Mouse (Mus musculus) liver, embryonic 14.5 days (tissue): Measurements from ENCODE around the gene Supt4a. TPM values are rescaled to one million over a fixed set of nuclear protein-coding genes. Genes with fewer than 3 reads are reported as not detected.

Experiments
- ATAC-seq: fragments of 200-750 bp; cut with Nextera tagmentation; 2 replicates; pipeline ENCODE4 v1.8.0; 2017; ENCODE audit warnings: moderate number of reproducible peaks, mild to moderate bottlenecking, moderate library complexity; ENCODE audit not compliant: insufficient read depth
- DNase-seq, 3 experiments: peaks; one replicate each; pipeline ENCODE4 v3.0.0-alpha.2; 2012 to 2013; ENCODE audit warnings: low read depth in 3 of 3, low spot score in 3 of 3
- H3K27ac ChIP-seq: fragments of 300-500 bp; sonication (generic); 2 replicates; pipeline ENCODE4 v1.5.1; 2014; ENCODE audit warnings: moderate library complexity, mild to moderate bottlenecking, control low read depth, inconsistent platforms
- H3K27me3 ChIP-seq: fragments of 300-500 bp; sonication (generic); 2 replicates; pipeline ENCODE4 v1.6.1; 2014; ENCODE audit warnings: mild to moderate bottlenecking, low read length, moderate library complexity; ENCODE audit not compliant: control insufficient read depth, insufficient read depth
- H3K36me3 ChIP-seq: fragments of 300-500 bp; sonication (generic); replicated peaks from 2 replicates; pipeline ENCODE4 v1.6.1; 2014; ENCODE audit warnings: low read depth; ENCODE audit not compliant: control insufficient read depth, insufficient read depth
- H3K4me1 ChIP-seq, 2 experiments: fragments of 200-500 bp in 1 of 2; fragments of 300-500 bp in 1 of 2; sonication (generic) in 1 of 2; replicated peaks; 2 replicates each; pipeline ENCODE4 v1.6.1; 2012 to 2014; ENCODE audit warnings: antibody characterized with exemption in 1 of 2, inconsistent platforms in 1 of 2, low read length in 1 of 2; ENCODE audit not compliant: control insufficient read depth in 2 of 2, insufficient read depth in 2 of 2
- H3K4me2 ChIP-seq: fragments of 300-500 bp; sonication (generic); 2 replicates; pipeline ENCODE4 v1.6.1; 2014; ENCODE audit warnings: low read depth, mild to moderate bottlenecking, control low read depth, moderate library complexity
- H3K4me3 ChIP-seq, 2 experiments: fragments of 200-500 bp in 1 of 2; fragments of 300-500 bp in 1 of 2; sonication (generic) in 1 of 2; 2 replicates each; pipeline ENCODE4 v1.5.1; 2012 to 2014; ENCODE audit warnings: low read depth in 2 of 2, low read length in 2 of 2, mild to moderate bottlenecking in 2 of 2, control low read depth in 1 of 2, inconsistent platforms in 1 of 2, moderate library complexity in 1 of 2; ENCODE audit not compliant: insufficient read depth in 1 of 2
- H3K9ac ChIP-seq: fragments of 300-500 bp; sonication (generic); replicated peaks from 2 replicates; pipeline ENCODE4 v1.6.1; 2014; ENCODE audit warnings: mild to moderate bottlenecking, control low read depth, moderate library complexity
- H3K9me3 ChIP-seq: fragments of 300-500 bp; sonication (generic); 2 replicates; pipeline ENCODE4 v1.6.1; 2016; ENCODE audit warnings: low read length, mixed read lengths; ENCODE audit not compliant: control insufficient read depth
- CTCF ChIP-seq: IDR thresholded peaks from 2 replicates; pipeline ENCODE4 v1.5.1; 2016; ENCODE audit warnings: antibody characterized with exemption, low read depth, control low read depth
- EP300 ChIP-seq: IDR thresholded peaks from 2 replicates; pipeline ENCODE4 v1.6.1; 2016; ENCODE audit warnings: antibody characterized with exemption, low read depth
- WGBS: fragments of 180-500 bp; shearing (Covaris S2); extraction: QIAGEN DNeasy Blood & Tissue Kit; methylation state at CpG from one replicate; pipeline ENCODE4 v1.1.7; 2014; ENCODE audit not compliant: insufficient replicate concordance; 5-methylcytosine and 5-hydroxymethylcytosine counted together
- polyA plus RNA-seq, 2 experiments: library from polyadenylated mRNA; depleted of rRNA in 1 of 2; stranded (reverse) in 1 of 2; unstranded in 1 of 2; fragments of >200 nt; fragmentation: Nextera tagmentation in 1 of 2; extraction: Ambion mirVana in 1 of 2; gene quantifications; 2 replicates each; pipeline versions ENCODE4 v1.2.1 to v1.2.3; 2012 to 2014

Gene Supt4a
- polyA plus RNA-seq, 2 experiments = 111 to 211 TPM

- no peak overlapping the region for H3K4me3 ChIP-seq
- H3K27ac ChIP-seq = peak overlapping the region; percentile 18
- no peak for TF ChIP-seq EP300
- no peak for TF ChIP-seq CTCF
- H3K36me3 ChIP-seq = peaks cover 30% of the 10 kb centered on the region
- peaks cover 38 to 45% of the 10 kb centered on the region in 2 experiments for H3K4me1 ChIP-seq
- no peaks in the 10 kb centered on the region for H3K9me3 ChIP-seq
- 91% methylated on average over 4 of the region's 5 CpGs for WGBS
- DNase-seq = no peak
- no peaks in the 10 kb centered on the region for H3K27me3 ChIP-seq
- no peak for ATAC-seq
- H3K4me2 ChIP-seq = no peak overlapping the region
- H3K9ac ChIP-seq = no peak overlapping the region
Measured at GRCm38 (mm10) chr11:87747312-87747711, 10.0 kb downstream of the Supt4a start.

- WGBS = 84% methylated on average over 7 of the region's 7 CpGs
- Histone ChIP-seq H3K9ac (peak overlapping the region; percentile 93), H3K27me3 (no peaks in the 10 kb centered on the region), H3K4me2 (peak overlapping the region; percentile 93), H3K4me1 (peaks cover 42 to 49% of the 10 kb centered on the region in 2 experiments), H3K9me3 (no peaks in the 10 kb centered on the region), H3K4me3 (peak overlapping the region; percentile 59 to 68; a peak in 3 of 4 replicates), H3K36me3 (peaks cover 26% of the 10 kb centered on the region), H3K27ac (peak overlapping the region; percentile 100)
- no peak for DNase-seq
- no peak for TF ChIP-seq CTCF
- TF ChIP-seq EP300 = no peak
- ATAC-seq = no peak
Measured at GRCm38 (mm10) chr11:87747716-87748115, 10.4 kb downstream of the Supt4a start.

- Histone ChIP-seq H3K4me2 (peak overlapping the region; percentile 93), H3K4me3 (peak overlapping the region; percentile 59 to 68), H3K27ac (peak overlapping the region; percentile 100), H3K9me3 (no peaks in the 10 kb centered on the region), H3K27me3 (no peaks in the 10 kb centered on the region), H3K36me3 (peaks cover 20% of the 10 kb centered on the region), H3K9ac (peak overlapping the region; percentile 93), H3K4me1 (peaks cover 49 to 56% of the 10 kb centered on the region in 2 experiments)
- ATAC-seq = peak; percentile 59
- TF ChIP-seq CTCF (peak; percentile 42), EP300 (no peak)
- WGBS = 10% methylated on average over 19 of the region's 19 CpGs
- DNase-seq = peak in 2 of 3 experiments; percentile 80 to 86
Measured at GRCm38 (mm10) chr11:87748132-87749119, 11.1 kb downstream of the Supt4a start.

- Histone ChIP-seq H3K4me2 (peak overlapping the region; percentile 93), H3K36me3 (peaks cover 10% of the 10 kb centered on the region), H3K4me3 (peak overlapping the region; percentile 59 to 68), H3K9ac (peak overlapping the region; percentile 93), H3K27ac (peak overlapping the region; percentile 100), H3K27me3 (no peaks in the 10 kb centered on the region), H3K9me3 (no peaks in the 10 kb centered on the region), H3K4me1 (peaks cover 59 to 66% of the 10 kb centered on the region in 2 experiments)
- DNase-seq = peak; percentile 89 to 91 (median 90)
- peak; percentile 79 for ATAC-seq
- TF ChIP-seq EP300 (peak; percentile 44), CTCF (no peak; the same call in 1 of the 2 replicates)
- 5% methylated on average over 18 of the region's 18 CpGs for WGBS
Measured at GRCm38 (mm10) chr11:87749192-87750042, 12.1 kb downstream of the Supt4a start.
